Mouse (Mus musculus) heart, adult 2 months (tissue): ENCODE measurements around the gene Copb2. TPM values are rescaled to one million over a fixed set of nuclear protein-coding genes. Genes with fewer than 3 reads are reported as not detected.

Experiments used
- DNase-seq, 2 experiments: peaks; one replicate each; pipeline ENCODE4 v3.0.0; 2021
- H3K27ac ChIP-seq: fragments of 200-600 bp; 2 replicates; pipeline ENCODE4 v1.8.1; 2022
- H3K27me3 ChIP-seq: fragments of 200-500 bp; 2 replicates; pipeline ENCODE4 v1.6.1; 2012; ENCODE audit warnings: mild to moderate bottlenecking, low read length, inconsistent platforms, mixed read lengths; ENCODE audit not compliant: control insufficient read depth, insufficient read depth
- H3K36me3 ChIP-seq: fragments of 200-500 bp; 2 replicates; pipeline ENCODE4 v1.6.1; 2012; ENCODE audit warnings: low read length, inconsistent platforms; ENCODE audit not compliant: control insufficient read depth, insufficient read depth
- H3K4me1 ChIP-seq: fragments of 200-500 bp; 2 replicates; pipeline ENCODE4 v1.6.1; 2011; ENCODE audit warnings: low read length; ENCODE audit not compliant: control insufficient read depth, insufficient read depth
- H3K4me3 ChIP-seq: fragments of 200-600 bp; 2 replicates; pipeline ENCODE4 v1.8.1; 2022
- H3K79me2 ChIP-seq: fragments of 200-500 bp; replicated peaks from 2 replicates; pipeline ENCODE4 v1.6.1; 2012; ENCODE audit warnings: mild to moderate bottlenecking, inconsistent platforms, low read length, moderate library complexity, mixed read lengths; ENCODE audit not compliant: control insufficient read depth, insufficient read depth
- H3K9ac ChIP-seq: fragments of 200-500 bp; 2 replicates; pipeline ENCODE4 v1.6.1; 2012; ENCODE audit warnings: low read depth, mild to moderate bottlenecking, control low read depth, inconsistent platforms, low read length, mixed read lengths
- CTCF ChIP-seq: fragments of 200-600 bp; IDR thresholded peaks from 2 replicates; pipeline ENCODE4 v1.8.1; 2022; ENCODE audit warnings: antibody characterized with exemption, mild to moderate bottlenecking, moderate library complexity
- EP300 ChIP-seq: fragments of 200-500 bp; IDR thresholded peaks from 2 replicates; pipeline ENCODE4 v1.6.1; 2011; ENCODE audit warnings: low read depth, low read length, control low read depth; ENCODE audit not compliant: insufficient read depth
- POLR2A ChIP-seq: fragments of 200-500 bp; IDR thresholded peaks from 2 replicates; pipeline ENCODE4 v1.6.1; 2011; ENCODE audit warnings: mild to moderate bottlenecking, low read depth, low read length, control low read depth; ENCODE audit not compliant: insufficient read depth
- WGBS: fragments of 180-500 bp; shearing (Covaris S2); methylation state at CpG from one replicate; pipeline ENCODE4 v1.1.7; 2018; 5-methylcytosine and 5-hydroxymethylcytosine counted together
- intact Hi-C: fragments of 180-260 bp; cut with DNase I; formaldehyde crosslinking; loops from one replicate; pipeline ENCODE4 v1.15.1; 2025
- polyA plus RNA-seq: library from polyadenylated mRNA; depleted of rRNA; stranded (reverse); fragments of >200 nt; gene quantifications from 2 replicates; pipeline ENCODE4 v1.2.3, GENCODE M21; 2012; rRNA removed
- total RNA-seq, 2 experiments: library from RNA; stranded (reverse); gene quantifications; 2 replicates each; pipeline ENCODE4 v1.2.3; 2021

Gene Copb2
- total and polyA plus RNA-seq, 3 experiments = 35.2 to 103 (median 93.0) TPM

DNA sequence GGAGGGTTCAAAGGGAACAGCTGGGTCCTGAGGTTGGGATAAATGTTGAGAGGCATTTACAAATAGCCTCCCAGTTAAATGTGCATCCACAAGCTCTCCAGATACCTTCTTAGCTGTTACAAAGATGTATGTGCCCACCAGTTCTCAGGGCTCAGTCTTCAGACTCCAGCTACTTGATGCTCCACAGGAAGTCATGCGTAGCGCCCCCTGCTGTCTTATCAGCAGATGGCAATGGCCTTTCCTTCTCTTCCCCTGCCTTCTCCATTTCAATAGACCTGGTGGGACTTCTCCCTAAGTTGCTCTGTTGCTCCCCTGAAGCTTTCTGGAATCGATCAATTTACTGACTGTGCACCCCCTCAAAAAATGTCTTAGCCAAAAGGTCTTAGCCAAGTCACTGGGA lies 65.0 kb downstream of the Copb2 start:
- no peak overlapping the region for H3K9ac ChIP-seq
- intact Hi-C loops = no loop called here
- no peaks in the 10 kb centered on the region for H3K36me3 ChIP-seq
- no peaks in the 10 kb centered on the region for H3K27me3 ChIP-seq
- TF ChIP-seq EP300 (no peak), CTCF (peak; percentile 35), POLR2A (no peak)
- H3K4me3 ChIP-seq = no peak overlapping the region
- no peak for DNase-seq
- H3K27ac ChIP-seq = no peak overlapping the region
- no peaks in the 10 kb centered on the region for H3K79me2 ChIP-seq
- 30% methylated on average over 3 of the region's 3 CpGs for WGBS
- no peaks in the 10 kb centered on the region for H3K4me1 ChIP-seq

DNA sequence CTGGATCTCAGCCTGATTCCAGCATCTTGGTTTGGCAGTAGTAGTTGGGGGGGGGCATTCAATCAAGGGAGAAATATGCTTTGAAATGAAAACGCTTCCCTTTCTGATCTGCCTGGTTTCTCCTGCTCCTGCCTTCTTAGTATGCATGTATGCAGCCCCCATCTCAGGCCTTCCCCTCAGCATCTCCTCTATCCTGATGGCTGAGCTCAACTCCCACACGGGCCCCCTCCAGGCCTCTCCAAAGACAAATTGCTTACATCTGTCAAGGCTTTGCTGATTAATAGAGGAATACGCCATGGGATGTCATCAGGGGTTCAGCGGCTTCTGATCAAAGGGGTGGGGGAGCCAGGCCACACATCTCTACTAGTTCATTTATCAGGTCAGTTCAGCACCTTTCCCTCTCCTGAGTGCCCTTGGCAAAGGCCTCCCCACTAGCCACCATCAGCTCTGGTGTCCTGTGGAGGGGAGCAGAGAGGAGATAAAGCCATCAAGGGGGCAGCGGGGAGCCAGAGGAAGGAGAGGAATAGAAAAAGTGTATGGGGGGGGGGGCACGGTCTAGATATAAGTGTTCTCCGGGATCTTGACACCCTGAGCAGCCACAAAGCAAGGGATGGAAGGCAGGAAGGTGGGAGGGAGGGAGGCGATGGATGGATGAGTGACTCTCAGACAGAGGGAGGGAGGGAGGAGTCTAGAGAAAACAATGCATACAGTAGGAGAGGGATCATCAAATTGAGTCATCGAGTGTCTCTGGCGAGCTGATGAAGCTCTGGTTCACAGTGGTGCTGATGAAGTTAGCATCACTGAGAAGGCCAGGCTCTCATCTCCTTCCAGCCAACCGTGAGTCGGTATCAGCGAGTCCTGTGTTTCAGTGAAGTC lies 70.0 kb downstream of the Copb2 start:
- Histone ChIP-seq H3K36me3 (no peaks in the 10 kb centered on the region), H3K4me1 (no peaks in the 10 kb centered on the region), H3K4me3 (no peak overlapping the region), H3K27me3 (no peaks in the 10 kb centered on the region), H3K79me2 (no peaks in the 10 kb centered on the region), H3K27ac (no peak overlapping the region), H3K9ac (no peak overlapping the region)
- no peak for TF ChIP-seq POLR2A
- TF ChIP-seq EP300 = no peak
- no peak for TF ChIP-seq CTCF
- 65% methylated on average over 13 of the region's 13 CpGs for WGBS
- intact Hi-C loops = no loop called here
- DNase-seq = no peak

Other genes starting within 250 kb of the Copb2 start
- gene Rbp1, start 140.8 kb upstream of the Copb2 start, total RNA-seq = 1 to 10 TPM; 7.4 to 7.9 TPM
- gene Rbp1, start 140.8 kb upstream of the Copb2 start, polyA plus RNA-seq = 6.3 and 11.5 TPM in 2 replicates
- gene Rbp2, start 77.6 kb upstream of the Copb2 start, total RNA-seq = under 1 TPM in 1 of 2 experiments, not detected in 1; 0.44 TPM
- not detected in 2 replicates for gene Rbp2, start 77.6 kb upstream of the Copb2 start, polyA plus RNA-seq
- 10 to 100 TPM; 28.7 to 33.3 TPM for gene Mrps22, start 37.9 kb downstream of the Copb2 start, total RNA-seq
- gene Mrps22, start 37.9 kb downstream of the Copb2 start, polyA plus RNA-seq = 13.6 and 19.4 TPM in 2 replicates